Mouse (Mus musculus) layer of hippocampus, adult 9-10 months (tissue): Measurements from ENCODE around the gene Nr1i3.

Experiments used
- DNase-seq: peaks from one replicate; pipeline ENCODE4 v3.0.0; 2022; ENCODE audit warnings: low spot score

Gene Nr1i3

GRCm38 (mm10) chr1:171213801-171214496 is at the start of gene Nr1i3:
Gene Nr1i3 (plus strand): TSS chr1:171213970.
- no peak for DNase-seq

GRCm38 (mm10) chr1:171164258-171164657 is 49.5 kb upstream of the Nr1i3 start:
- DNase-seq: no peak

GRCm38 (mm10) chr1:171165629-171166345 is 48.0 kb upstream of the Nr1i3 start:
- DNase-seq: no peak

GRCm38 (mm10) chr1:171168906-171169305 is 44.9 kb upstream of the Nr1i3 start:
- DNase-seq: no peak

- DNase-seq: no peak
These were observed 43.9 kb upstream of the Nr1i3 start for GRCm38 (mm10) chr1:171169913-171170312.

- DNase-seq: no peak
These were observed 42.6 kb upstream of the Nr1i3 start for GRCm38 (mm10) chr1:171171138-171171537.

- no peak for DNase-seq
These were observed 41.0 kb upstream of the Nr1i3 start for GRCm38 (mm10) chr1:171172779-171173178.

- DNase-seq: no peak
These were observed 34.1 kb upstream of the Nr1i3 start for GRCm38 (mm10) chr1:171179487-171180171.

- DNase-seq: no peak
These were observed 30.7 kb upstream of the Nr1i3 start for GRCm38 (mm10) chr1:171183025-171183424.

- no peak for DNase-seq
These were observed 30.1 kb upstream of the Nr1i3 start for GRCm38 (mm10) chr1:171183620-171184019.

GRCm38 (mm10) chr1:171184314-171184713 is 29.5 kb upstream of the Nr1i3 start:
- no peak for DNase-seq

GRCm38 (mm10) chr1:171185655-171186054 is 28.1 kb upstream of the Nr1i3 start:
- DNase-seq: no peak

GRCm38 (mm10) chr1:171187851-171188700 is 25.7 kb upstream of the Nr1i3 start:
- no peak for DNase-seq

- no peak for DNase-seq
These were observed 24.7 kb upstream of the Nr1i3 start for GRCm38 (mm10) chr1:171189046-171189445.

GRCm38 (mm10) chr1:171189476-171190114 is 24.2 kb upstream of the Nr1i3 start:
- DNase-seq: no peak

- DNase-seq: no peak
These were observed 22.9 kb upstream of the Nr1i3 start for GRCm38 (mm10) chr1:171190832-171191231.

GRCm38 (mm10) chr1:171192283-171192682 is 21.5 kb upstream of the Nr1i3 start:
- no peak for DNase-seq

- DNase-seq: no peak
These were observed 20.5 kb upstream of the Nr1i3 start for GRCm38 (mm10) chr1:171193093-171193840.

- no peak for DNase-seq
These were observed 19.6 kb upstream of the Nr1i3 start for GRCm38 (mm10) chr1:171193911-171194830.
